Mouse (Mus musculus): ENCODE measurements around the gene Actr1a. TPM values are rescaled to one million over a fixed set of nuclear protein-coding genes. Genes with fewer than 3 reads are reported as not detected.

Actr1a gene
- polyA plus RNA-seq (2016; fragmentation: Nextera tagmentation; extraction: Ambion mirVana), result 124 and 137 TPM in 2 replicates

DNA sequence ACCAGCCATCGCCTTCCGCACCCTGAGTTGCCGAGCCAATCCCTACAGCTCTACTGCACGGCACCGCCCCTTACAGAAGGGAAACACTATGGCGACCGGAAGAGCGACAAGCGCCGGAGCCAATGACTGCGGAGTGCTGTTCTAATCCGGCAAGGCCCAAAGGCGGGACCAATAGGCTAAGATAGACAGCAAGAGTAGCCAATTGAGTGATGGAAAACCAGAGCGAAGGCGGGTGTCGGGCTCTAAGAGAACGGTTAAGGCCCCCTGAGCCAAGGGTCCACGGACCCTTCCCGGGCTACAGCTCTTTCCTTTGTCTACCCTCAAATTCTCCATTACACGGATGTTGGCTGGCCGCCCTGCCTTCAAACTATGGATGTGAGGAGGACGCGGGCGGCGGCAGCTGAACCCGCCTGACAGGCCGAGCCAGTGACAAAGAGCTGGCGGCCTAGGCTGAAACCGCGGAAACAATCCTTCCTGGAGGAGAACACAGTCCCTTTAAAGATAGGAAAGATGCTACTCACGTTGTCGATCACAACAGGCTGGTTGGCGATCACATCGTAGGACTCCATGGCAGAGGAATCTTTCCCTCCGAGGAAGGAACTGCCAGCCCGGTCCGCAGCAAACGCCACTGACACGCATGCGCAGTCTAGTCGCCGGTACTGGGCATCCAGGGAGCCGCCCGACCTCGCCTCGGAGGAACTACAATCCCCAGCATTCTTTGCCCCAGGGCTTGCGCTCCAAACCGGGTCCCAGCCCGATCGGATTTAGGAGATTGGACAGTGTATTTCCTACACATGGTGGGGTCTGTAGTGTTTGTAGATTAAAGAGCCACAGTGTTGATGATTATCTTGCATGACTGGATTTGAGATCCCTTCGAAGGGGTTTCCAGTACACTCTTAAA is at the start of gene Actr1a:
TSS of gene Actr1a (minus strand) at position 640 of the 901 bp plus-strand sequence.
- whole genome bisulfite sequencing, result under 1% methylated on average over 51 of the region's 51 CpGs
- peaks cover 3% of the 10 kb centered on the region for H3K36me3 ChIP-seq
- H3K27me3 ChIP-seq (ENCODE audit: insufficient read depth, poor library complexity, severe bottlenecking), result no peaks in the 10 kb centered on the region
- H3K4me3 ChIP-seq, result peak within 1 kb of the TSS; percentile 92
- H3K4me1 ChIP-seq, result peaks cover 50% of the 10 kb centered on the region
- H3K9me3 ChIP-seq, result no peaks in the 10 kb centered on the region
- DNase-seq (ENCODE audit: low spot score), result peak; percentile 99
- H3K27ac ChIP-seq, result peak within 1 kb of the TSS; percentile 93

DNA sequence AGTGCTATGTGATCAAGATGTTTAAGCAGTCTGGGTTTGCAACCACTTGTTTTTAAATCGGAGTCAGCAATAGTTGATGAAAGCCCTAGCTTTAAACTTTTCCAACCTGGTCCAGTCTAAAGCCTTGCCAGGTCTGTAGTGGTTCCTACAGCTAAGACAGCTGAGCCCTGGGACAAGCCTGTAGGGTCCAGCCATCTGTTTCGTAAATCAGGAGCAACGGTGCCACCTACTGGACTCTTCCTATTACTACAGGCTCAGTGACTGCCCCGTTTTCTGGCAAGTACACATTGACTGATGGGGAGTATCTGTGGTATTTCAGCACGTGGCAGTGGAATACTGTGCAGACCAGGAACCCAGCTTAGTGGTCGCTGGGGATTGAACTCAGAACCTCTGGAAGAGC is 48.7 kb upstream of the Actr1a start:
- H3K27ac ChIP-seq, result no peak overlapping the region
- no peak overlapping the region for H3K4me3 ChIP-seq
- H3K9me3 ChIP-seq, result no peaks in the 10 kb centered on the region
- peaks cover 43% of the 10 kb centered on the region for H3K4me1 ChIP-seq
- DNase-seq (ENCODE audit: low spot score), result peak; percentile 92
- WGBS, result 9% methylated on average over 6 of the region's 6 CpGs
- H3K36me3 ChIP-seq, result no peaks in the 10 kb centered on the region
- no peaks in the 10 kb centered on the region for H3K27me3 ChIP-seq (ENCODE audit: insufficient read depth, poor library complexity, severe bottlenecking)

DNA sequence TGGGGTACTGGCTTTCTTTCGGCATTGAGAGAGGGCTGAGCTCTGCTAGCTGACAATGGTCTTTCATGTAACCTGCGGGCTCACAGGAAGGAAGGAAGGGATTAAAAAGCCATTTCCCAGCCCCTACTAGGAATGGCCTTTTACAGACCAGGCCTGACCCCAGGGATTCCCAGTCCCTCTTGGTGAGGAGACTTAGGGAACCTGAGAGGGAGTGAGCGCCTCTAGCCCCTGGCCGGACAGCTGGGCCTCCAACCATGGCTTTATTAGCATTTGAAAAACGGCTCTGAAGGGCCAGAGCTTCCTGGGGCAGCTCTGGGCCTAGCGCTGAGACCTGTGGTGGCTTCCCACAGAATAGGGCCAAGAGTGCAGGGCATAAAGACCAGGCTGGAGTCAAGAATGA is 48.0 kb upstream of the Actr1a start:
- DNase-seq (ENCODE audit: low spot score), result no peak
- Histone ChIP-seq H3K4me1 (peaks cover 40% of the 10 kb centered on the region), H3K9me3 (no peaks in the 10 kb centered on the region), H3K4me3 (no peak overlapping the region), H3K27me3 (ENCODE audit: insufficient read depth, poor library complexity, severe bottlenecking) (no peaks in the 10 kb centered on the region), H3K27ac (peak overlapping the region; percentile 53), H3K36me3 (0 out of 2 replicates have a peak, but pooled peaks cover 4% of the 10 kb centered on the region)
- 39% methylated on average over 6 of the region's 6 CpGs for WGBS

DNA sequence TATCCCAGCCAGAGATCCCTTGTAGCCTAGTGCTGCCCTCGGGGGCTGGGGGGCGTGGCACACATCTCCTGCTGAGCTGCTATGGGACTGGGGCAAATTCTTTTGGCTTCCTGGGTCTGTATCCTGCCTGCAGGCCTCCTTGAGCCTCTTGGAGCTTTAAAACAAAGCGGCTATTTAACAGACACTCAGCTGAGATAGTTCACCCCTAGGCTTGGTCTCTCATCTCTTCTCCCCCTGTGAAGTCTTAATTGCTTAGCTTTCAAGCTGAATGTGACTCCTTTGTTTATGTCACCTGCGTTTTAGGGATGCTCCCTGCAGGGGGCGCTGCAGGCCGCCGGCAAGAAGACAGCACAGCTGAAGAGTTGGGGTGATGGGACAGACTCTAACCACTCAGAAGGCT is 39.9 kb upstream of the Actr1a start:
- DNase-seq (ENCODE audit: low spot score), result no peak
- Histone ChIP-seq H3K9me3 (no peaks in the 10 kb centered on the region), H3K4me3 (no peak overlapping the region), H3K4me1 (peaks cover 32% of the 10 kb centered on the region), H3K27ac (no peak overlapping the region), H3K27me3 (ENCODE audit: insufficient read depth, poor library complexity, severe bottlenecking) (no peaks in the 10 kb centered on the region), H3K36me3 (peaks cover 26% of the 10 kb centered on the region; the same call in 1 of the 2 replicates)
- WGBS, result 9% methylated on average over 7 of the region's 7 CpGs

DNA sequence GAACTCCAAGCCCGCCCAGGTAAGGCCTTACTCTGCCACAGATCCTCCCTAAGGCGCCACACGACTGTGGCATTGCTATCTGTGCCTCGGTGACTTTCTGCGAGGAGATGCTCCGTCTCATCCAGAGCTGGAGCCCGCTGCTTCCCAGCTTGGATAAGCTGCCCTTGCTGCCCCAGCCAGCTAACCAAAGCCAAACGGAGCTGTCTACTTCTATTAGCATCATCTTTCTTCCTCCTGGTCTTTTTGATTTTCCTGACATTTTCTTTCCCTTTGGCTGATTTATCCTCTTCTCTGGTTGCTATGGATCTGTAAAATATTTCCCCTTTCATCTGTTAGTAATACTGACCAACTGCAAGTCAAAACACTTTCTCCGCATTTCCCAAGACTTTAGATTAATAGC is 39.0 kb upstream of the Actr1a start:
- Histone ChIP-seq H3K36me3 (peaks cover 26% of the 10 kb centered on the region; the same call in 1 of the 2 replicates), H3K9me3 (no peaks in the 10 kb centered on the region), H3K4me3 (no peak overlapping the region), H3K4me1 (peaks cover 32% of the 10 kb centered on the region), H3K27ac (no peak overlapping the region), H3K27me3 (ENCODE audit: insufficient read depth, poor library complexity, severe bottlenecking) (no peaks in the 10 kb centered on the region)
- DNase-seq (ENCODE audit: low spot score), result no peak
- 74% methylated on average over 9 of the region's 9 CpGs for WGBS

DNA sequence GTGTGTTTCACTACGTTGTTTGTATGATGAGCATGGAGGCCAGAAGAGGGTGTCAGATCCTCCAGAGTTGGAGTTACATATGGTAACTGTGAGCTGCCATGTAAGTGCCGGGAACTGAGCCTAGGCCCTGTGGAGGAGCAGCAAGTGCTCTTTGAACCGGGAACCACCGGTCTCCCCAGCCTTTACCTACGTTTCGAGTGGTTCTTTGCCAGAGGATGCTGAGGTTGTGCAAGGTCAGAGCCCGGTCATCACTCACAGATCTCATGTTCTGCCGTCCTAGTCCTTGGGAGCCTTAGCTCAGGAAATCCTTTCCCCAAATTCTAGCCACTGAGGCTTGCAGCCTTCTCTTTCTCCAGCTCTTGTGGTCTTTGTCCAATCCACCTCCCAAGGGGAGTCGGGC is 38.6 kb upstream of the Actr1a start:
- H3K27ac ChIP-seq, result no peak overlapping the region
- peaks cover 26% of the 10 kb centered on the region; the same call in 1 of the 2 replicates for H3K36me3 ChIP-seq
- no peak overlapping the region for H3K4me3 ChIP-seq
- 67% methylated on average over 9 of the region's 9 CpGs for WGBS
- no peaks in the 10 kb centered on the region for H3K9me3 ChIP-seq
- no peaks in the 10 kb centered on the region for H3K27me3 ChIP-seq (ENCODE audit: insufficient read depth, poor library complexity, severe bottlenecking)
- H3K4me1 ChIP-seq, result peaks cover 32% of the 10 kb centered on the region
- no peak for DNase-seq (ENCODE audit: low spot score)

DNA sequence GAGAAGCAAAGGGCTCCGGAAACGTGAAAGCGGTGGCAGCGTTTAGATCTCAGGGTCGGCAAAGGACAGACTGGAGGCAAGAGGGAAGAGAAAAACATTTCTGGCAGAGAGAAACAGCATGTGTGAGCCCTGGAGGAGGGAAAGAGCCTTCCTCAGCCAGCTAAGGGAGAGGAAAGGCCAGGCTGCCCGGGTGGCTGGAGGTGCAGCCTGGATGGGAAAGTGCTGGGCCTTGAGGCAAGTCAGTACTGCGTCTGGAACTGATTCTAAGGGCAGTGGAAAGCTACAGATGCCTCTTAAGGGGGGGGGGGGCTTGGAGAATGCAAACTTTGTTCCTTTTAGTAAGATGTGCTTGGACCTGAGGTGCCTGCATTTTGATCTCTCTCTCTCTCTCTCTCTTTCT is 38.2 kb upstream of the Actr1a start:
- Histone ChIP-seq H3K27ac (no peak overlapping the region), H3K4me3 (no peak overlapping the region), H3K4me1 (peaks cover 32% of the 10 kb centered on the region), H3K9me3 (no peaks in the 10 kb centered on the region), H3K36me3 (peaks cover 28% of the 10 kb centered on the region; the same call in 1 of the 2 replicates), H3K27me3 (ENCODE audit: insufficient read depth, poor library complexity, severe bottlenecking) (no peaks in the 10 kb centered on the region)
- WGBS, result 74% methylated on average over 7 of the region's 7 CpGs
- no peak for DNase-seq (ENCODE audit: low spot score)

DNA sequence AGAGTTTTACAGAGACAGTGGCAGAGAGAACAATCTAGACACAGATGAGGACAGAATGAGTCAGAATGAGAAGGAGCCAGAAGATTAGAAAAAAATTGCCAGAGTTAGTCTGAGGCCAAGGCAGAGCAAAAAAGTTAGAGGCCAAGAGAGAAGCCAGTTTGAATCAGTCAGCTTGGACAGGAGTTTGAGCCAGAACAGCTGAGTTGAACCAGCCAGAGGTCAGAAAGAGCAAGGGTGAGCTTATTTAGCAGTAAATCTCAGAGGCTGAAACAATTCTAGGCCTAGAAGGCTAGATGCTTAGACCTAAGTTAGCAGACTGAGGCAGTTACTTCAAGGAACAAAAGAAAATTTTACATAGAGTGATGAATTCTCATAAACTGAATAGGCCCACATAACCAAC is 33.7 kb upstream of the Actr1a start:
- H3K4me1 ChIP-seq, result peaks cover 19% of the 10 kb centered on the region
- no peaks in the 10 kb centered on the region for H3K9me3 ChIP-seq
- no peak overlapping the region for H3K4me3 ChIP-seq
- H3K36me3 ChIP-seq, result peaks cover 34% of the 10 kb centered on the region
- DNase-seq (ENCODE audit: low spot score), result no peak
- H3K27me3 ChIP-seq (ENCODE audit: insufficient read depth, poor library complexity, severe bottlenecking), result no peaks in the 10 kb centered on the region
- H3K27ac ChIP-seq, result no peak overlapping the region

DNA sequence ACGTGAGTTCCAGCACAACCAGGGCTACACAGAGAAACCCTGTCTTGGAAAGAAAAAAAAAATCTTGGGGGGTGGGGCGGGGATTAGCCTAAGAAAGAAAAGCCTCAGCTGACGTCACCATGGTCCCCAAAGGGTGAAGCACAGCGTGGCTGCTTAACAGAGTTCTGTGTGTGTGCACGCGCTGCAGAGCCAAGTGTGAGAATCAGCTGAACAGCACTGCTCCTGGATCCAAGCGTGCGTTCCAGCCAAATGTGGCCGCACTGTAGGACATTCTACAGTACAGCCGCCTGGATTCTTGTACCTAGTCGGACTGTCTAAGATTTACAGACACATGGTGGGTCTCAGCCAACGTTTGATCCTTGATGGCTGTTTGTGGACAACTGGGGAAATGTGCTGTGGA is 30.9 kb upstream of the Actr1a start:
- 86% methylated on average over 12 of the region's 12 CpGs for WGBS
- Histone ChIP-seq H3K4me3 (no peak overlapping the region), H3K36me3 (peaks cover 20% of the 10 kb centered on the region), H3K4me1 (peaks cover 35% of the 10 kb centered on the region), H3K27me3 (ENCODE audit: insufficient read depth, poor library complexity, severe bottlenecking) (no peaks in the 10 kb centered on the region), H3K9me3 (no peaks in the 10 kb centered on the region), H3K27ac (no peak overlapping the region)
- DNase-seq (ENCODE audit: low spot score), result no peak

DNA sequence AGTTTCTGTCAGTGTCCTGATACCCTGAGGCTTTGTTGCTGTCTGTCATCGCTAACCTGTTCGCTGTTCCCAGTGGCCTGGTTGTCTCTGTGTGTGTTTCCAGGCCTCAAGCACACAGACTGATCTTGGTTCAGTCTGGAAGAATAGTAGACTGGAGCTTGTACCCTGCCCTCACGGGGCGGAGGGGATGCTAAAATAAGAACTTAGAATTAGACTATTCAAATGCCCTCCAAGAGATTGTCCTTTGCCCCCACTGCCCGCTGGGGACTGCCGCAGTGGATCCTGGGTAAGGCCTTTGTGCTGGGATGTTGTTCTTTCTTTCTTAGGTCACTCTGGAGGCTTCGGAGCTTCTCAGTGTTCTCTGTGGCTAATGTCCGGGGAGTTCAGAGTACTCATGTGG is 29.7 kb upstream of the Actr1a start:
- Histone ChIP-seq H3K36me3 (peaks cover 16% of the 10 kb centered on the region), H3K4me3 (no peak overlapping the region), H3K27me3 (ENCODE audit: insufficient read depth, poor library complexity, severe bottlenecking) (no peaks in the 10 kb centered on the region), H3K4me1 (peaks cover 31% of the 10 kb centered on the region), H3K9me3 (no peaks in the 10 kb centered on the region), H3K27ac (no peak overlapping the region)
- DNase-seq (ENCODE audit: low spot score), result no peak
- 87% methylated on average over 8 of the region's 8 CpGs for WGBS

DNA sequence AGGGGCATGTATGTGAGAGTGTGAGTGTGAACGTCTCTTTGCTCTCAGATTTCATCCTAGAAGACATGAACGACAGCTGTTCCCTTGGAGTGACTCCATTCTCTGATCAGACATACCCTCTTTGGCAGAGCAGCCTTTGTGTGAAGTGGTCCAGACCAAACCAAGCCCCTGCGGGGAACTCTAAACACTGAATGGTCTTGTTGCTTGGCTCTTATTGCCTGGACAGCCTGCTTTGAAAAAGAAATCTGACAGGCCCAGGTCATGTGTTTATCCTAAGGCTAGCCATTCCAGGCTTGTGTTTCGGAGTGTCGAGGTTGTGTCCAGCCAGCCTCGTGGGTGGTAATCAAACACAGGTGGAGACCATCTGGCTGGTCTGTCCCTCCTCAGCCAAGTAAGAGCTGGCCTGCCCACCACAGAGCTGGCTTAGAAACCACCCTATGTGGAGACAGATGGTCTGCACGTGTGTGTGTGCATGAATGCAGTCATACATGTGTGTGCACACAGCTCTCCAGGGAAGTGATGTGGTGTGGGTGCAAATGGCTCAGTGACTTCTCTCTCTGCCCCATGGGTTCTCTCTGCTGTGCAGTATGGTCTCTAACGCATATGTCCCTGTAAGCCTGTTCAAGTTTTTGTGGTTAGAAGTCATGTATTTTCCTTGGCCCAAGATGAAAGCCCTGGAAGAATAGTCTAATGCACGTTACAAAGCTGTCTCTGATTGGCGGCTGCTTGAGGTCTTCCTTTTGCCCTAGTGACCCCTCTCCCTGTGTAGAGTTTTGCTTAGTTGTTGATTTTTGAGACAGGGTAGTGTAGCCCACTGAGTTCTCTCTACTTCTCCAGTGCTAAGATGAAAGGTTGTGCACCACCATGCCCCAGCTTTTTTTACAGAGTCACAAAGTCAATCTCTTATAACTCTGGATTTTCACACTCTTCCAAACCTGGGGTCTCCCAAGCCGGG is 27.1 kb upstream of the Actr1a start:
- 58% methylated on average over 11 of the region's 11 CpGs for WGBS
- Histone ChIP-seq H3K27ac (no peak overlapping the region), H3K4me3 (no peak overlapping the region), H3K9me3 (no peaks in the 10 kb centered on the region), H3K36me3 (peaks cover 3% of the 10 kb centered on the region), H3K4me1 (peaks cover 46% of the 10 kb centered on the region), H3K27me3 (ENCODE audit: insufficient read depth, poor library complexity, severe bottlenecking) (no peaks in the 10 kb centered on the region)
- no peak for DNase-seq (ENCODE audit: low spot score)

DNA sequence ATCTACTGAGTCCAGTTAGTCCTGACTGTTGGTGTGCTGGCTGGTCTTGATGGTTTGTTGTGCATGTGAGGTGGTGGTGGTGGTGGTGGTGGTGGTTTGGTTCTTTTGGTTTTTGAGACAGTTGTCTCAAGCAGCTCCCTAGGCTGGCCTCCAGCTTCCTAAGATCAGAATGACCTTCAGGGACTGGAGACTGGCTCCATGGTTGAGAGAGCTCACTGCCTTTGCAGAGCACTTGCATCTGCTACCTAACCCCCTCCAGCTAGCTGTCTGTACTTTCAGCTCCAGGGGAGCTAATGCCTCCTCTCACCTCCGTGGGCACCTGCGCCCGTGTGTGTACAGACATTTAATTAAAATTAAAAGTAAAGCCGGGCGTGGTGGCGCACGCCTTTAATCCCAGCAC is 24.9 kb upstream of the Actr1a start:
- Histone ChIP-seq H3K9me3 (no peaks in the 10 kb centered on the region), H3K4me3 (no peak overlapping the region), H3K27ac (no peak overlapping the region), H3K27me3 (ENCODE audit: insufficient read depth, poor library complexity, severe bottlenecking) (no peaks in the 10 kb centered on the region), H3K4me1 (peaks cover 51% of the 10 kb centered on the region), H3K36me3 (no peaks in the 10 kb centered on the region)
- no peak for DNase-seq (ENCODE audit: low spot score)
- WGBS, result 91% methylated on average over 7 of the region's 7 CpGs

DNA sequence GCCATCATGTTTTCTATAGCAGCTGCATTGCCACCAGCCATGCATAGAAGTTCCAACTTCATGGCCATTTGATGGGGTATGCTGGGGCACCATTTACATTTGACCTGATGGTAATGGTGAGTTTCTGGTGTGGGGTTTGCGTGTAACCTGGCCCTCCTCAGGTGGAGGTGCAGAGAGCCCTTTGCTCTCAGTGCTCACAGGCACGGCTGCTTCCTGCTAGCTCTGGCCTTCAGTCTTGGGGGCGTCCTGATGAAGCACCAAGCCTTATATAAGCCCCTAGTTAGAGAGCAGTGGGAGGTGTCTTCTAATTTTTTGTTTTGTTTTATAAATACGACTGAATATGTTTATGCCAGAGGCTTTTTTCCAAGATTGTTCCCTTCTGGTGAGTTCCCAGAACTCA is 22.5 kb upstream of the Actr1a start:
- Histone ChIP-seq H3K36me3 (no peaks in the 10 kb centered on the region), H3K4me1 (peaks cover 66% of the 10 kb centered on the region), H3K4me3 (no peak overlapping the region), H3K9me3 (no peaks in the 10 kb centered on the region), H3K27me3 (ENCODE audit: insufficient read depth, poor library complexity, severe bottlenecking) (no peaks in the 10 kb centered on the region), H3K27ac (0 out of 2 replicates have a peak overlapping the region, but pooled peaks have one; percentile 6)
- 88% methylated on average over 4 of the region's 4 CpGs for WGBS
- DNase-seq (ENCODE audit: low spot score), result no peak
